Mouse (Mus musculus) heart, postnatal 0 days (tissue): ENCODE measurements around the gene Kcnj15. TPM values are rescaled to one million over a fixed set of nuclear protein-coding genes. Genes with fewer than 3 reads are reported as not detected.

Experiments used
- ATAC-seq: fragments of 200-750 bp; cut with Nextera tagmentation; 2 replicates; pipeline ENCODE4 v1.8.0; 2017; ENCODE audit warnings: low read depth, moderate number of reproducible peaks, moderate library complexity; ENCODE audit not compliant: insufficient read depth
- DNase-seq: peaks from one replicate; pipeline ENCODE4 v3.0.0-alpha.2; 2016; ENCODE audit warnings: low spot score
- H3K27ac ChIP-seq: fragments of 300-500 bp; sonication (generic); 2 replicates; pipeline ENCODE4 v1.5.1; 2014; ENCODE audit warnings: low read depth, mild to moderate bottlenecking
- H3K27me3 ChIP-seq: fragments of 300-500 bp; sonication (generic); 2 replicates; pipeline ENCODE4 v1.6.1; 2014; ENCODE audit warnings: low read length, mixed read lengths; ENCODE audit not compliant: control insufficient read depth, insufficient read depth
- H3K36me3 ChIP-seq: fragments of 300-500 bp; sonication (generic); replicated peaks from 2 replicates; pipeline ENCODE4 v1.6.1; 2014; ENCODE audit warnings: low read length, mixed read lengths; ENCODE audit not compliant: control insufficient read depth, insufficient read depth
- H3K4me1 ChIP-seq: fragments of 300-500 bp; sonication (generic); 2 replicates; pipeline ENCODE4 v1.6.1; 2014; ENCODE audit warnings: antibody characterized with exemption; ENCODE audit not compliant: control insufficient read depth, insufficient read depth
- H3K4me2 ChIP-seq: fragments of 300-500 bp; sonication (generic); 2 replicates; pipeline ENCODE4 v1.6.1; 2014; ENCODE audit warnings: low read depth, mild to moderate bottlenecking, low read length, moderate library complexity
- H3K4me3 ChIP-seq: fragments of 300-500 bp; sonication (generic); 2 replicates; pipeline ENCODE4 v1.5.1; 2014; ENCODE audit warnings: low read depth, low read length
- H3K9ac ChIP-seq: fragments of 300-500 bp; sonication (generic); replicated peaks from 2 replicates; pipeline ENCODE4 v1.6.1; 2014; ENCODE audit warnings: low read depth, low read length, mixed read lengths
- H3K9me3 ChIP-seq: fragments of 300-500 bp; sonication (generic); replicated peaks from 2 replicates; pipeline ENCODE4 v1.6.1; 2016; ENCODE audit warnings: low read length; ENCODE audit not compliant: control insufficient read depth
- CTCF ChIP-seq: IDR thresholded peaks from 2 replicates; pipeline ENCODE4 v1.5.1; 2016; ENCODE audit warnings: antibody characterized with exemption, control low read depth, low read depth
- EP300 ChIP-seq: IDR thresholded peaks from 2 replicates; pipeline ENCODE4 v1.6.1; 2016; ENCODE audit warnings: antibody characterized with exemption, low read depth
- WGBS: fragments of 180-500 bp; shearing (Covaris S2); extraction: QIAGEN DNeasy Blood & Tissue Kit; methylation state at CpG from one replicate; pipeline ENCODE4 v1.1.7; 2014; 5-methylcytosine and 5-hydroxymethylcytosine counted together
- polyA plus RNA-seq: library from polyadenylated mRNA; unstranded; fragments of >200 nt; fragmentation: Nextera tagmentation; extraction: Ambion mirVana; gene quantifications from 2 replicates; pipeline ENCODE4 v1.2.1, GENCODE M21; 2015
- total RNA-seq: library from RNA; depleted of rRNA; stranded (reverse); fragments of >200 nt; gene quantifications from 2 replicates; pipeline ENCODE4 v1.2.3, GENCODE M21; 2014; ENCODE audit warnings: low replicate concordance; rRNA removed

Kcnj15 gene
- 1.0 and 1.9 TPM in 2 replicates for total RNA-seq
- polyA plus RNA-seq, result 0.79 and 0.86 TPM in 2 replicates

- DNase-seq (no peak), ATAC-seq (no peak)
- Histone ChIP-seq H3K4me2 (no peak within 1 kb of the TSS), H3K4me3 (no peak within 1 kb of the TSS), H3K9ac (no peak within 1 kb of the TSS), H3K36me3 (no peaks in the 10 kb centered on the region), H3K27me3 (0 out of 2 replicates have a peak, but pooled peaks cover 3% of the 10 kb centered on the region), H3K4me1 (no peaks in the 10 kb centered on the region), H3K9me3 (no peaks in the 10 kb centered on the region), H3K27ac (no peak within 1 kb of the TSS)
- 24% methylated on average over 6 of the region's 6 CpGs for WGBS
- TF ChIP-seq CTCF, result no peak
- TF ChIP-seq EP300, result no peak
Measured at GRCm38 (mm10) chr16:95257266-95257894, at the start of gene Kcnj15. TSS of gene Kcnj15 (plus strand) at chr16:95257558.

- Histone ChIP-seq H3K4me1 (no peaks in the 10 kb centered on the region), H3K9me3 (no peaks in the 10 kb centered on the region), H3K4me2 (no peak overlapping the region), H3K27ac (no peak overlapping the region), H3K4me3 (no peak overlapping the region), H3K9ac (no peak overlapping the region), H3K27me3 (no peaks in the 10 kb centered on the region), H3K36me3 (no peaks in the 10 kb centered on the region)
- 77% methylated on average over 7 of the region's 7 CpGs for WGBS
- no peak for TF ChIP-seq CTCF
- no peak for TF ChIP-seq EP300
- no peak for DNase-seq
- no peak for ATAC-seq
Measured at GRCm38 (mm10) chr16:95208243-95208642, 49.1 kb upstream of the Kcnj15 start.

DNA sequence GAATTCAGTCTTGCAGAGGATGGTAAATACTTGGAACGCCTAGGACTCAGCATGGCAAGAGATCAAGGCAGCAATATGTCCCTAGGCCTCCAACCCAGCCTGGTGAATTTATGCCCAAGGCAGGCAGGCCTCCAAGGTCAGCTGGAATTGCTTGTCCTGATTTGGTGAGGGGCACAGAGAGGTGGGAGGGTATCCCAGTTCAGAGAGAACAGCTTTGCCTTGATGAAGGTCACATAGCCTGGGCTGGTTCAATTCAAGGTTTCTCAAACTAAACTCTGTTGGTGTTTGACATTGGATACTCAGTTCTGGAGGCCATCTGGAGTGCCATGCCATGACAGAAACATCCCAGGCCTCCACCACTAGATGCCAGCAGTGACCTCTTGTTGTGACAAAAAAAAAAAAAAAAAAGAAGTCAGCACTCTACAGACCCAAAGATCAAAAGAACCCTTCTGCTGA lies 48.3 kb upstream of the Kcnj15 start:
- H3K4me1 ChIP-seq, result no peaks in the 10 kb centered on the region
- no peaks in the 10 kb centered on the region for H3K36me3 ChIP-seq
- WGBS, result 26% methylated on average over 1 of the region's 1 CpGs
- no peak overlapping the region for H3K9ac ChIP-seq
- DNase-seq, result peak; percentile 62
- ATAC-seq, result peak; percentile 63
- no peak overlapping the region for H3K27ac ChIP-seq
- no peaks in the 10 kb centered on the region for H3K9me3 ChIP-seq
- no peaks in the 10 kb centered on the region for H3K27me3 ChIP-seq
- H3K4me2 ChIP-seq, result no peak overlapping the region
- no peak overlapping the region for H3K4me3 ChIP-seq
- TF ChIP-seq CTCF (peak; percentile 55), EP300 (no peak)

DNA sequence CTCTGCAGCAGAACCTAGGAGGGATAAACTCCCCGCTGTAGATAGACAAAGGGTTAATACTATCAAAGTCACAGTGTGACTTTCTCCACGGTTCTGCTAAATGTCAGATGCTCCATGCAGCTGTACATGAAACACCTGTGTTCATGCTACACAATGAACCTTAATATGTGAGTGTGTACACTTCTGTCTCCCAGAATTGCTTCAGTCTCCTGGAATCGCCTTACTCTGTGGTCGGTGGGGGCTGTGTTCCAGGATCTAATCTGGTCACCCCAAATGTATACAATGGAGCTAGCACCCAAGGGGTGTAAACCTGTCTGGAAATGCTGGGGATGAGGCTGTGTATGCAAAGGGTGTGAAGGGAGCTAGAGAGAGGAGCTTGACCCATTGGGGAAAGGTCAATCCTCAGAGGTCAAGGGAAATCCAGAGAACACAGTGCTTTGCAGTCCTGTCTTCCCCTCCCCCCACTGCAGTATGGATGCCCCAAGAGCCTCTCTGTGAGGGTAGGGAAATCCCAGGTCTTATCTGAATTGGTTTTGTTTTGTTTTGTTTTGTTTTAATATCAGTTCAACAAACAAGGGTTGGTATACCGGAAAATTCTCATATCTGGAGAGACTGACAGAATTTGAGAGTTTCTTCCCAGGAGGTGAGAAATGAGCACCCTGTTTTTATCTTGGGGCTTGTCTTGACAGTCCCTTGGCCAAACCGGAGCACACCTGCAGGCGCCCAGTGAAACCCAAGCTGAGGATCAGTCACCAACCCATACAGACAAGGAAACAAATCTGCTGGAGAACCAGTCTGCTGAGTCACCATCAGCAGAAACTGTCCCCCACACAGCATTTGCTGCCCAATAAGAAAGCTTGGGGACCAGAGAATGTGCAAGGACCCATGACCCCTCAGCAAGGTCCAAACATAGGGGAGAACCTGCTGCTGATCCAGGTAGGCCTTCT lies 42.8 kb upstream of the Kcnj15 start:
- WGBS, result 68% methylated on average over 7 of the region's 7 CpGs
- ATAC-seq, result no peak

DNA sequence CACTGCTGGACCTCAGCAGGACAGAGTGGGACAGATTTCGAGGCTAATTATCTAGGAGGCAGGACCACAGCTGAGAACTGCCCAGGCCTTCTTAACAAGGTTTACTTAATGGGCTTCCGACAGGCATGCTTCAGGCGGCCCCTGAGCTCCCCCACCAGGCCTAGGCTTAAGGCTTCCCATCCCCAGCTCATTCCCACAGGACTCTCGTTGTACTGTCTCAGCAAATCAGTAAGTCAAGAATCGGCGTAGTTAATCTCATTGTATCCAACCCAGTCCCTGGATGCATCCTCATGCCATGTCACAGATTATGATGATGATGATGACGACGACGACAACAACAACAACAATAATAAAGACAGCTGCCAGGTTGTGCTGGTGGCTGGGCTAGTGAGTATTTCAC lies 41.6 kb upstream of the Kcnj15 start:
- H3K4me1 ChIP-seq, result no peaks in the 10 kb centered on the region
- H3K4me3 ChIP-seq, result no peak overlapping the region
- H3K9me3 ChIP-seq, result no peaks in the 10 kb centered on the region
- no peak overlapping the region for H3K4me2 ChIP-seq
- no peak for ATAC-seq
- H3K9ac ChIP-seq, result no peak overlapping the region
- no peaks in the 10 kb centered on the region for H3K27me3 ChIP-seq
- DNase-seq, result no peak
- H3K27ac ChIP-seq, result no peak overlapping the region
- no peak for TF ChIP-seq CTCF
- TF ChIP-seq EP300, result no peak
- WGBS, result 75% methylated on average over 9 of the region's 9 CpGs
- H3K36me3 ChIP-seq, result no peaks in the 10 kb centered on the region

More for the DNA sequence above, 42.8 kb upstream of the Kcnj15 start:
- Histone ChIP-seq H3K4me2 (no peak overlapping the region), H3K9ac (no peak overlapping the region), H3K4me3 (no peak overlapping the region), H3K4me1 (no peaks in the 10 kb centered on the region), H3K9me3 (no peaks in the 10 kb centered on the region), H3K36me3 (no peaks in the 10 kb centered on the region), H3K27ac (no peak overlapping the region), H3K27me3 (no peaks in the 10 kb centered on the region)
- no peak for DNase-seq
- TF ChIP-seq EP300 (no peak), CTCF (no peak)
